Comparison of ENCODE assay signal across 8 mouse cellular contexts in genomic region chr6:59412417-59413346, GRCm38 (mm10). TPM values are rescaled to one million over a fixed set of nuclear protein-coding genes. Genes with fewer than 3 reads are reported as not detected.
DNase-seq lines count a peak whose midpoint lies in the region; ATAC-seq and TF ChIP-seq lines count a peak whose summit lies in the region.

No protein-coding gene starts in this region.

- POLR2A ChIA-PET in Patski (lab: Charles Lee): no interaction called here

- TF ChIP-seq CTCF in Patski (IDR thresholded peaks at IDR 0.05): no peak
- no peak for TF ChIP-seq CTCF in left cerebral cortex, adult 2 months (IDR thresholded peaks at IDR 0.05)

- 45% methylated on average over 13 of the region's 13 CpGs for WGBS in kidney, embryonic 15.5 days
- WGBS in kidney, embryonic 14.5 days: 48% methylated on average over 13 of the region's 13 CpGs

- no peaks in the 10 kb centered on the region for H3K36me3 ChIP-seq in kidney, embryonic 15.5 days
- no peaks in the 10 kb centered on the region for H3K36me3 ChIP-seq in kidney, embryonic 14.5 days (ENCODE audit: control insufficient read depth, insufficient read depth, low read length)

- in situ Hi-C loops in Patski (cut with MboI; ENCODE audit: low pct_unique_long_range_greater_than_20kb): no loop called here

- no peak overlapping the region for H3K9ac ChIP-seq in kidney, embryonic 15.5 days
- no peak overlapping the region for H3K9ac ChIP-seq in kidney, embryonic 14.5 days (ENCODE audit: low read depth, low read length)

- intact Hi-C loops in left cerebral cortex, adult 2 months (cut with DNase I): no loop called here

- CTCF ChIA-PET in Patski (lab: Charles Lee): interaction anchor here (1.0 to 1.3 kb wide), 6 partner anchors 9 to 36 kb away, joined by 3 to 5 read pairs (median 3); no protein-coding TSS in a partner anchor

- no peaks in the 10 kb centered on the region for H3K27me3 ChIP-seq in kidney, embryonic 15.5 days
- no peaks in the 10 kb centered on the region for H3K27me3 ChIP-seq in kidney, embryonic 14.5 days (ENCODE audit: control insufficient read depth, insufficient read depth, low read length)
- H3K27me3 ChIP-seq in Patski: no peaks in the 10 kb centered on the region

- H3K4me2 ChIP-seq in kidney, embryonic 15.5 days: no peak overlapping the region
- no peak overlapping the region for H3K4me2 ChIP-seq in kidney, embryonic 14.5 days (replicated peaks; ENCODE audit: low read depth, low read length)

- H3K9me3 ChIP-seq in kidney, embryonic 15.5 days (replicated peaks): no peaks in the 10 kb centered on the region
- H3K9me3 ChIP-seq in kidney, embryonic 14.5 days (ENCODE audit: control insufficient read depth, low read length): no peaks in the 10 kb centered on the region

- H3K4me3 ChIP-seq in kidney, embryonic 15.5 days (replicated peaks): no peak overlapping the region
- H3K4me3 ChIP-seq in kidney, embryonic 14.5 days (ENCODE audit: low read length): no peak overlapping the region
- no peak overlapping the region for H3K4me3 ChIP-seq in left cerebral cortex, adult 2 months

- DNase-seq in Patski (ENCODE audit: low read depth, low spot score): no peak
- no peak for DNase-seq in cerebellum, postnatal 14 days
- DNase-seq in frontal cortex, postnatal 36 days (ENCODE audit: low spot score in 2 of 2): no peak
- no peak for DNase-seq in left cerebral cortex, adult 2 months (ENCODE audit: extremely low spot score in 1 of 2, low spot score in 2 of 2)

- H3K27ac ChIP-seq in kidney, embryonic 15.5 days: peak overlapping the region; percentile 60
- no peak overlapping the region for H3K27ac ChIP-seq in kidney, embryonic 14.5 days (ENCODE audit: low read depth, low read length)
- no peak overlapping the region for H3K27ac ChIP-seq in left cerebral cortex, adult 2 months

- H3K4me1 ChIP-seq in kidney, embryonic 15.5 days: peaks cover 3% of the 10 kb centered on the region; the same call in 1 of the 2 replicates
- H3K4me1 ChIP-seq in kidney, embryonic 14.5 days (ENCODE audit: control insufficient read depth, insufficient read depth, low read length): no peaks in the 10 kb centered on the region

- 0 out of 2 replicates have a peak, but pooled peaks have one; percentile 30 for ATAC-seq in kidney, embryonic 15.5 days (replicated peaks; ENCODE audit: low FRiP score)
- no peak for ATAC-seq in kidney, embryonic 14.5 days (ENCODE audit: low FRiP score, low TSS enrichment)
- ATAC-seq in Patski: peak; percentile 33
- ATAC-seq in granulocyte monocyte progenitor cell, adult 5-6 weeks (replicated peaks; ENCODE audit: poor library complexity, severe bottlenecking): peak; percentile 82
- peak; percentile 48; the same call in 1 of the 2 replicates for ATAC-seq in neutrophil, adult 5-6 weeks (ENCODE audit: extremely low read depth, insufficient number of reproducible peaks, low FRiP score, poor library complexity, severe bottlenecking)

RNA-seq across cellular contexts. Expression of gene Gprin3, which starts 13.4 kb away (rescaled TPM):
- polyA plus RNA-seq in kidney, embryonic 15.5 days (2015; fragmentation: Nextera tagmentation; extraction: Ambion mirVana): 1.6 and 1.7 TPM in 2 replicates
- polyA plus RNA-seq in kidney, embryonic 14.5 days (2014; fragmentation: Nextera tagmentation; extraction: Ambion mirVana): 1.1 and 1.4 TPM in 2 replicates
- polyA plus RNA-seq in Patski (2021): 0.13 TPM
- 0.37 and 1.1 TPM in 2 replicates for total RNA-seq in granulocyte monocyte progenitor cell, adult 5-6 weeks (2014; fragmentation: Nextera tagmentation)
- 0.46 and 0.56 TPM in 2 replicates for total RNA-seq in granulocyte monocyte progenitor cell, adult 5-6 weeks (2017)
- total RNA-seq in neutrophil, adult 5-6 weeks (2017): 2.1 and 2.7 TPM in 2 replicates
- 10 to 100 TPM in 1 of 2 experiments, 1 to 10 TPM in 1; 8.0 to 10.9 TPM for total RNA-seq in left cerebral cortex, adult 2 months (2021)
